Mouse (Mus musculus) liver, adult 2 months (tissue): Measurements from ENCODE around the gene Lpar3. TPM values are rescaled to one million over a fixed set of nuclear protein-coding genes. Genes with fewer than 3 reads are reported as not detected.

Experiments
- DNase-seq: peaks from one replicate; pipeline ENCODE4 v3.0.0-alpha.2; 2011; ENCODE audit warnings: low read depth, low spot score; ENCODE audit errors: extremely low read depth
- H3K27ac ChIP-seq: fragments of 200-500 bp; replicated peaks from 2 replicates; pipeline ENCODE4 v1.5.1; 2012; ENCODE audit warnings: low read depth, mild to moderate bottlenecking, control low read depth, inconsistent platforms, low read length; ENCODE audit not compliant: insufficient read depth
- H3K27me3 ChIP-seq: fragments of 200-500 bp; 2 replicates; pipeline ENCODE4 v1.6.1; 2012; ENCODE audit warnings: mild to moderate bottlenecking, moderate library complexity, low read length, inconsistent platforms; ENCODE audit not compliant: control insufficient read depth, insufficient read depth
- H3K36me3 ChIP-seq: fragments of 200-500 bp; 2 replicates; pipeline ENCODE4 v1.6.1; 2012; ENCODE audit warnings: low read length, inconsistent platforms; ENCODE audit not compliant: control insufficient read depth, insufficient read depth
- H3K4me1 ChIP-seq: fragments of 200-500 bp; 2 replicates; pipeline ENCODE4 v1.6.1; 2011; ENCODE audit warnings: low read length; ENCODE audit not compliant: control insufficient read depth, insufficient read depth
- H3K4me3 ChIP-seq: fragments of 200-500 bp; 2 replicates; pipeline ENCODE4 v1.5.1; 2011; ENCODE audit warnings: low read depth, mild to moderate bottlenecking, control low read depth, low read length, moderate library complexity; ENCODE audit not compliant: insufficient read depth
- H3K79me2 ChIP-seq: fragments of 200-500 bp; 2 replicates; pipeline ENCODE4 v1.6.1; 2012; ENCODE audit warnings: inconsistent platforms, mild to moderate bottlenecking, low read length, moderate library complexity; ENCODE audit not compliant: control insufficient read depth, insufficient read depth
- H3K9ac ChIP-seq: fragments of 200-500 bp; 2 replicates; pipeline ENCODE4 v1.6.1; 2012; ENCODE audit warnings: low read depth, mild to moderate bottlenecking, control low read depth, inconsistent platforms, low read length
- CTCF ChIP-seq: fragments of 200-500 bp; IDR thresholded peaks from 2 replicates; pipeline ENCODE4 v1.5.1; 2011; ENCODE audit warnings: low read depth, low read length, control low read depth
- POLR2A ChIP-seq: fragments of 200-500 bp; IDR thresholded peaks from 2 replicates; pipeline ENCODE4 v1.6.1; 2011; ENCODE audit warnings: low read length, control low read depth; ENCODE audit not compliant: insufficient read depth; ENCODE audit errors: extremely low read depth
- WGBS: fragments of 180-500 bp; shearing (Covaris S2); methylation state at CpG from one replicate; pipeline ENCODE4 v1.1.7; 2018; 5-methylcytosine and 5-hydroxymethylcytosine counted together
- polyA plus RNA-seq: library from polyadenylated mRNA; depleted of rRNA; stranded (reverse); fragments of >200 nt; gene quantifications from 2 replicates; pipeline ENCODE4 v1.2.3, GENCODE M21; 2012
- total RNA-seq: library from RNA; depleted of rRNA; stranded (reverse); fragments of >200 nt; gene quantifications from 2 replicates; pipeline ENCODE4 v1.2.3, GENCODE M21; 2014

Gene Lpar3
- total and polyA plus RNA-seq, 2 experiments = 0.05 to 0.09 TPM

- 52% methylated on average over 3 of the region's 3 CpGs for WGBS
- no peak for TF ChIP-seq POLR2A
- no peak for TF ChIP-seq CTCF
- Histone ChIP-seq H3K27me3 (no peaks in the 10 kb centered on the region), H3K4me1 (no peaks in the 10 kb centered on the region), H3K79me2 (no peaks in the 10 kb centered on the region), H3K27ac (no peak overlapping the region), H3K9ac (no peak overlapping the region), H3K4me3 (no peak overlapping the region), H3K36me3 (no peaks in the 10 kb centered on the region)
- DNase-seq = no peak
These were observed 71.2 kb downstream of the Lpar3 start for GRCm38 (mm10) chr3:146291928-146292327.

GRCm38 (mm10) chr3:146292515-146292914, 71.8 kb downstream of the Lpar3 start:
- Histone ChIP-seq H3K79me2 (no peaks in the 10 kb centered on the region), H3K36me3 (no peaks in the 10 kb centered on the region), H3K27me3 (no peaks in the 10 kb centered on the region), H3K4me1 (no peaks in the 10 kb centered on the region), H3K9ac (no peak overlapping the region), H3K27ac (no peak overlapping the region), H3K4me3 (no peak overlapping the region)
- no peak for DNase-seq
- TF ChIP-seq POLR2A (no peak), CTCF (no peak)
- WGBS = 41% methylated on average over 5 of the region's 5 CpGs

GRCm38 (mm10) chr3:146302451-146302850, 81.7 kb downstream of the Lpar3 start:
- Histone ChIP-seq H3K27ac (no peak overlapping the region), H3K4me1 (no peaks in the 10 kb centered on the region), H3K4me3 (no peak overlapping the region), H3K36me3 (no peaks in the 10 kb centered on the region), H3K79me2 (no peaks in the 10 kb centered on the region), H3K9ac (no peak overlapping the region), H3K27me3 (no peaks in the 10 kb centered on the region)
- DNase-seq = no peak
- TF ChIP-seq POLR2A = no peak
- TF ChIP-seq CTCF = no peak
- 84% methylated on average over 3 of the region's 3 CpGs for WGBS

GRCm38 (mm10) chr3:146303194-146303593, 82.4 kb downstream of the Lpar3 start:
- no peak overlapping the region for H3K27ac ChIP-seq
- no peak for DNase-seq
- H3K4me3 ChIP-seq = no peak overlapping the region
- no peaks in the 10 kb centered on the region for H3K27me3 ChIP-seq
- no peaks in the 10 kb centered on the region for H3K79me2 ChIP-seq
- no peak overlapping the region for H3K9ac ChIP-seq
- TF ChIP-seq CTCF (no peak), POLR2A (no peak)
- WGBS = 68% methylated on average over 5 of the region's 5 CpGs
- H3K36me3 ChIP-seq = no peaks in the 10 kb centered on the region
- H3K4me1 ChIP-seq = no peaks in the 10 kb centered on the region

GRCm38 (mm10) chr3:146304556-146305405, 84.0 kb downstream of the Lpar3 start:
- Histone ChIP-seq H3K79me2 (no peaks in the 10 kb centered on the region), H3K27ac (no peak overlapping the region), H3K36me3 (no peaks in the 10 kb centered on the region), H3K4me3 (no peak overlapping the region), H3K9ac (no peak overlapping the region), H3K27me3 (no peaks in the 10 kb centered on the region), H3K4me1 (no peaks in the 10 kb centered on the region)
- TF ChIP-seq POLR2A = no peak
- TF ChIP-seq CTCF = no peak
- no peak for DNase-seq
- WGBS = 86% methylated on average over 21 of the region's 21 CpGs

GRCm38 (mm10) chr3:146307341-146307740, 86.6 kb downstream of the Lpar3 start:
- Histone ChIP-seq H3K27me3 (no peaks in the 10 kb centered on the region), H3K36me3 (no peaks in the 10 kb centered on the region), H3K9ac (no peak overlapping the region), H3K4me1 (no peaks in the 10 kb centered on the region), H3K79me2 (no peaks in the 10 kb centered on the region), H3K27ac (no peak overlapping the region), H3K4me3 (no peak overlapping the region)
- no peak for TF ChIP-seq CTCF
- no peak for TF ChIP-seq POLR2A
- no peak for DNase-seq
- WGBS = 84% methylated on average over 3 of the region's 3 CpGs
